Mouse (Mus musculus) erythroblast, embryonic 14.5 days (primary cell): ENCODE measurements around the gene Sry. TPM values are rescaled to one million over a fixed set of nuclear protein-coding genes. Genes with fewer than 3 reads are reported as not detected.

ENCODE experiments used
- H3K27me3 ChIP-seq: 2 replicates; pipeline ENCODE4 v1.6.1; 2012; ENCODE audit warnings: inconsistent platforms; ENCODE audit not compliant: control insufficient read depth
- H3K36me3 ChIP-seq: 2 replicates; pipeline ENCODE4 v1.6.1; 2012; ENCODE audit warnings: mild to moderate bottlenecking, inconsistent platforms; ENCODE audit not compliant: control insufficient read depth
- H3K4me1 ChIP-seq: 2 replicates; pipeline ENCODE4 v1.6.1; 2012; ENCODE audit warnings: inconsistent platforms; ENCODE audit not compliant: control insufficient read depth
- H3K4me3 ChIP-seq: replicated peaks from 2 replicates; pipeline ENCODE3; 2012; ENCODE audit warnings: moderate library complexity, mild to moderate bottlenecking, inconsistent platforms
- H3K9me3 ChIP-seq: 2 replicates; pipeline ENCODE4 v1.6.1; 2012; ENCODE audit warnings: low read length, inconsistent platforms, mixed read lengths; ENCODE audit not compliant: control insufficient read depth
- GATA1 ChIP-seq: IDR thresholded peaks from 2 replicates; pipeline ENCODE4 v1.6.1; 2012; ENCODE audit warnings: low read length, inconsistent platforms, mixed read lengths
- TAL1 ChIP-seq: IDR thresholded peaks from 3 replicates; pipeline ENCODE4 v1.6.1; 2012; ENCODE audit warnings: low read length, inconsistent platforms, mixed read lengths
- polyA plus RNA-seq: library from polyadenylated mRNA; stranded (reverse); fragments of >175 nt; gene quantifications from 2 replicates; pipeline ENCODE4 v1.2.3, GENCODE M21; 2012

Sry gene
- not detected in 2 replicates for polyA plus RNA-seq

DNA sequence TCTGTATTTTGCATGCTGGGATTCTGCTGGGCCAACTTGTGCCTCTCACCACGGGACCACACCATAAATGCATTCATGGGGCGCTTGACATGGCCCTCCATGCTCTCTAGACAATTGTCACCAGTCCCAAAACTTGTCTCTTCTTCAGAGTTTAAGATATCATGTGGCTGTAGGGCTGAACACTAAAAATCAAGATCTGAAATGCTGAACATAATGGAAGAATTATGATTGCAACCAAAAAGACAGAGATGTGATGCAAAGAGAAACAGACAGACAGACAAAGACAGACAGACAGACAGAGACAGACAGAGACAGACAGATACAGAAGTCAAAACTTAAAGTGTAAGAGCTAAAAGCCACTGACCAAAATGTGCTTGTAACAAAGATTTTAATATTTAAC lies at the start of gene Sry:
Gene Sry, minus strand, starts transcription at position 101 of the 400 bp plus-strand sequence.
- TF ChIP-seq GATA1 (no peak), TAL1 (no peak)
- no peaks in the 10 kb centered on the region for H3K4me1 ChIP-seq
- no peaks in the 10 kb centered on the region for H3K9me3 ChIP-seq
- H3K36me3 ChIP-seq, result no peaks in the 10 kb centered on the region
- no peaks in the 10 kb centered on the region for H3K27me3 ChIP-seq
- no peak within 1 kb of the TSS for H3K4me3 ChIP-seq

Other genes starting within 250 kb of the Sry start
- not detected in 2 replicates for gene H2al2c, start 64.6 kb downstream of the Sry start, polyA plus RNA-seq
- gene H2al2b, start 57.0 kb upstream of the Sry start, polyA plus RNA-seq, result not detected in 2 replicates
- not detected in 2 replicates for gene Gm4064, start 132.5 kb upstream of the Sry start, polyA plus RNA-seq
- not detected in 2 replicates for gene Rbmy, start 167.0 kb upstream of the Sry start, polyA plus RNA-seq
- not detected in 2 replicates for gene Gm10256, start 167.0 kb upstream of the Sry start, polyA plus RNA-seq
- not detected in 2 replicates for gene Gm10352, start 237.3 kb upstream of the Sry start, polyA plus RNA-seq